Mouse (Mus musculus) right cerebral cortex, postnatal 4 days (tissue): ENCODE results near the gene Plcb4.

Experiments used
- DNase-seq: peaks from one replicate; pipeline ENCODE4 v3.0.0-alpha.2; 2022

Plcb4 gene

DNA sequence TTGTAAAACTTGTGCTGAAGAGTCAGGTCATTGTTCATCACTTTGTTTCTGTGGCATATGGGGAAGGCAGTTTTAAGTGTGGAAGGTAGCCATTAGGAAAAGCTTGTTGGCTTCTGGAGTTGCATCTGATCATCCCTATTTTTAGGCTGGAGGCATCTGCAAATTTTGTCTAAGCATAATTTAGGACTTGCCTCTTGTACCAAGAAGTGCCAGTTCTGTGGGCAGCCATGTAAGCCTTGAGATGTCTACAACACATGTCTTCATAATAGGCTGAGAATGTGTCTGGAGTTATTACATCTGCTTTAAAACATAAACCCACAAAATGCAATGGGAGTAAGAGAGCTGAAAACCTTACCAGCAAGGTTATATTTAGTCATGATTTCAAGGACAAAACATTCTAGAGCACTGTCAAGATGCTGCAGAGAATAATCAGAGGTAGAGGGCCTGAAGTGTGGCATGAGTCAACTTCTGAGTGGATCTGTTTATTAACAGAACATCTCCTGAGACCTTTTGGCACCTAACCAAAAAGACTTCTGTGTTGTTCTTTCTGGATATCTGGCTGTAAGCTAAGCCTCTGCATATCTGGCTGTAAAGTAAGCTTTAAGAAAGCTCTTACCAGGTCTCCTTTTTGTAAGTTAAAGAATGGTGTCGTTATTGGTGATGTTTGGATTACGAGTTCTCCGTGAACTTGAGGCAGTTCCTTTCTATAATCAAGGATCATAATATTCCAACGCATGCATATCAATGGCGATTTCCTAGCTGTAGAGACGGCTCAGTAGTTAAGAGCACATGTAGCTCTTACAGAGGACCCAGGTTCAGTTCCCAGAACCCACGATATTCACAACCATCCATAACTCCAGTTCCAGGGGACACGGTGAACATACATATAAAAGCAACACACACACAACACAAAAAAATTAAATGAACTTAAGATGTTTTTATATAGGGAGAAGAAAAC lies 203.0 kb downstream of the Plcb4 start:
- no peak for DNase-seq

DNA sequence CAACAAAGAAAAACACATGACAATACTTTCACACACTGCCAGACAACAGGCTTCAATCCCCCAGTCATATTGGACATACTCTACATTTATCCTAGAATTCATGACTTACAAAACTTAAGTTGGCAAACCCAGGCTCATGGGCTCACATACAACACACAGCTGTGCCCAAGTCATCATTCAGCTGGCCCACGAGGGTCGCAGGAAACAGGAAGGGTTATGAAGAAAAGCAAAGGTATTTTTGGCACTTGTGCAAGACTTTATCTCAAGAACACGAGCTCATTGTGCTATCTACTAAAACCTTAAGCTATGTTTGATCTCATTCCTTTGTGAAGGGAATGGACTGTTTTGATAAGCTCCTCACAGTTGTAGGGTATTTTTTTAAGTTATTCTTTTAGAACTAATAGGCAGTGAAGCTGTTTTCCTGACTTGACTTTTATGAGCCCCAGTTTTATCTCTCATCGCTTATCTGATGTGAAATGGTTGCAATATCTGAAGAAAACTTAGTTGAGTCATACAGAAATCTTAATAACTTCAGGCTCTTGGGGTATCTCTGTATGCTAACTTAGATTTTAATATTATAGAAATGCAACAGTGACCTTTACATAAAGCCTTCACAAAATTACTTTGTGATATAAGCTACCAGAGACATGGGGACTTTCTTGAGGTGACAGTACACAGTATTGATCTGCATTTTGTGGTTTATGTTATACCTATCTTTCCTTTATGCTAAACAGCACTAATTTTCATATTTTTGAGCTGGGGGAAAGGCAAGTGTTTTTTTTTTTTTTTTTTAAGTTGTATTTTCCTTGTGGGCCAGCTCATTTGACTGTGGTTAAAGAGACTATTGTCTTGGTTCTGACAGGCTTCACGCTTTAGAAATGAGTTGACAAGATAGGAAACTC lies 203.9 kb downstream of the Plcb4 start:
- DNase-seq: no peak

DNA sequence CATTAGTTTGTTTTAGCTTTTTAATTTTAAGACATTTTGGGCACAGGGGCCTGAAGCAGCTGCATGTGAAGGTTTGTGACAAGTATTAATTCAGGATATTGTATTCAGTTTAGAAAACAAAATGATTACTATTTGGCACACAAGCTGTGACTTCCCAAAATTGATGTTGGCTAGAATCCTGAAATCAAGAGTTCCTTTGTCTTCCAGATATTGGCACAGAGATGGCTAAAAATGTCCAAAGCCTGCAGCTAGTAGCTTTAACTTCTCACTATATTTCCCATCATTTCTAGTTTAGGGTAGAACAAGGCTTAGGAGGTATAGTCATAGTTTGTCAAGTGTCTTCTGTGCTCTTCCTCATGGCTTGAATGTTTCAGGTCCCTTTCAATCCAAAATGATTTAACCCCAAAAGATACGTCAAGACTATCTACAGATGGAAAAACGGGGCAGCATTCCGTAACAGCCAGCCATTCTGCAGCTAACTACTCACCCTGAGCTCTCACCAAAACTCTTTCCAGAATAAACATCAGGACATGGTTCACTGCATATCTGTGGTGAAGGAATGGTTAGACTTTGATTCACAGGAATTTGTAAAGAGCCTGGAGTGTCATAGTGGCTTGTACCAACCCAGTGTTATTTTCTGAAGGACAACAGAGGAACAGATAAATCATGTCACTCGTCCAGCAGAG lies 204.7 kb downstream of the Plcb4 start:
- no peak for DNase-seq

DNA sequence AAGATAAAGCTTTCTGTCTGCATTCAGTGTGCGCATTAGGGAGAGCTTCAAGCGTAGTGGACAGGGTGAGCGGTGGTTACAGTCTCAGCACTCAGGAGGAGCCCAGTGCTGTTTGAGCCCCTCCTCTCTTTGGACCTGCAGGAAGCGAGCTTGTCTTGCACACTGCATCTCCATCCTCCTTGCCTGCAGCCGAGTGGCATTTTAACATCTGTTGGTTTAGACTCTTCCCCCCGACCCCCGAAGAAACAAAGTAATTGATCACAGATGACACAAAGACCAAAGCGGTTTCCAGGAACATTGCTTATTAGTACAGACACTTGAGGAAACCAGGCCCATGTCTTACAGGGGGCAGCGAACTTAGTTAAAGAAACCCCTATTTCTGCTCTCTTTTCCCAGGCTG lies 207.6 kb downstream of the Plcb4 start:
- no peak for DNase-seq

DNA sequence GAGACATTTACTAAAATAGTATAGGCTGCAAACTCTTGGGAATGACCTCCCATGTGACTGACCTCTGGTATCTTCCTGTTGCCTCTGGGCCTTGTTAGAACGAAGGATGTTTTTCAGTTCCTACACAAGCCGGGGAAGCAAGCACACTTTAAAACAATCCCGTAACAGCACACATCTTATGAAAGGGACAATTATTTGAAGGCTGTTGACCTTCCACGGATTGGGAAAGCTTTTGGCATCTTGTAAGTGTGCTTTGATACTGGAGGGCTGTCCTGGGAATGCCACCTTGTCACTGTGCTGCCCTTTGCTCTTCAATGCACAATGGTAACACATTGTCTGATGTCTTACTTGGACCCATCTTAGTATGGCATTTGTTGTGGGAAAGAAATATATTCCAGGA lies 208.0 kb downstream of the Plcb4 start:
- DNase-seq: no peak

DNA sequence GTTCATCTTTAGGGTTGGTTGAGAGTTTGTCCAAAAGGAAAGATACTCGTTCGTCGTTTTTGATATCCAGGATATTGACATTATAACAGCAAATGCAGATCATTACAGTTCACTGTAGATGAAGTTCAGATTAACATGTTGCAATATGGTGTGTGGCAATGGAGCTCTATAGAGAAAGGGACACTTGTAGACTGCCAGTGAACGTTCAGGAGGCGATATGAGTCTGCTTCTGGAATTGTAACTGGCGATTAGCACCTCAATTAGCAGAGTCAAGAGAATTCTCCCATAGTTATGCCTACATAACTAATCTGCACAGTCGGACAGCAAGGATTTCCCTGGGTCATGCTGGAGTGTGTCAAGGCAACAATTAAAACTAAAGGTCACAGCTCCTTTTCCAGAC lies 210.8 kb downstream of the Plcb4 start:
- no peak for DNase-seq

DNA sequence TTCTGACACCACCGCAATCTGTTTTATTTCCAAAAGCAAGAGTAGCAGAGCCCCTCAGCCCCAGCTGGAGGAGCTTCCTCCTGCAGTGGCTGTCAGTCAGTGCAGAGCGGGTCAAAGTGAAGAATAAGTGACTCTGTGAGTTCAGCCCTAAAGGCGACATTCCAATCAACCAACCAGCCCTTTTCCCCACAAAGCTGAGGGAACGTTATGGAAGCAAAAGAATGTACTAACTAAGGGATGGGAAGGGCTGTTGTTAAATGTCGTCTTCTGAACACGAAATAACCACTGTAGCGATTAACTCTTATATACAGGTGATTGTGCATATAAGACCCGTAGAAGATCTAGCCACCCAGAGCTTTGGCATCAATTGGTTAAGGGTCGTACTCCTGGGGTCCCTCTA lies 214.3 kb downstream of the Plcb4 start:
- DNase-seq: no peak

DNA sequence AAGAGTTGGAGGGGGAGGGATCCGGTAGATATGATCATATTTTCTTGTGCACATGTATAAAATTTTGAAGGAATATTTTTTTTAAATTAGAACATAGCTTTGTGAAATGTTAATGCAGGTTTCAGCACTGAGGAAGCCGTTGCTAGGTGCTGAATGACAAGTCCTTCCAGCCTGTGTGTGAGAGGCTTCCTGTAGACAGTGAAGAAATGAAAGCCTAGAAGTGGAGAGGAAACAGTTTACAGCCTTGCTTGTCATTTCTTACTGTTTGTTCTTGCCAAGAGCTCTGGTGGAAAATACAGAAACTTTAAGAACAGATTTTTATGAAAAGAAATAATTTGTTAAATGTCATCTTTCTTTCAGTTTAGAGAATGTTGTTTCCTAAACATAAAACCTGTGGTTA lies 214.9 kb downstream of the Plcb4 start:
- DNase-seq: no peak

DNA sequence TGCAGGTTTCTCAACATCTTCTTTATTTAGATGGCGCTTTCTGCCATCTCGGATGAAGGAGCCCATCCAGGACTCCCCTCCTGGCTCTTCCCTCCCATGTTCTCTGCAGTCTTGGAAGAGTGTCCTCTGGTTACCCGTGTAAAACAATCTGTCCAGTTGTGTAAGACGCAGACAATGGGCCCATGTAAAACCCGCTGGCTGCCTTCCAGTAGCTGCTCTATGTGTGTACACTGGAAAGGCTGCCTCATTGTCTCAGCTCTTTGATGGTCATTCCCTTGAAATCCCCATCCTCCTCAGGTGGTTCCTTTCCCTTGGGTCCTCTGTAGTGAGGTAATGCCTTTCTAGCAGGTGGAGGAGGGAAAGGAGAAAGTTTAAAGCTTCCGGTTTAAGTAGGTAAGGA lies 216.7 kb downstream of the Plcb4 start:
- no peak for DNase-seq

DNA sequence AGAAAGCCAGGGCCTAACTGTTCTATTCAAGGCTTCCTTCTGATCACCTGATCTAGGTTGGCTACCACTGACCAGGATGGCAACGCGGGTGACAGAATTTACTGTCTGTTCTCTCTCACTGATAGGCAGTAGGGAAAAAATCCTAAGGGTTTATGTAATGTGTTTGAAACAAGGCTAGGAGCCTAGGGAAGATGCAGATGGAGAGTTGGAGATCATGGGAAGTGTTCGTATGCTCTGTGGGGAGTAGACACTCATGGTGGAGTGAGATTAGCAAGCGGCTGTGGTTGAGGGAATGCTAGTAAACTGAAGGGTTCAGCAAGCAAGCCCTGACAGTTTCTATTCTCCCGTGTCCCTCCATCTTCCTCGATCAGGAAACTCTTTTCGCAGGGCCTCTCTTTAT lies 220.5 kb downstream of the Plcb4 start:
- no peak for DNase-seq

DNA sequence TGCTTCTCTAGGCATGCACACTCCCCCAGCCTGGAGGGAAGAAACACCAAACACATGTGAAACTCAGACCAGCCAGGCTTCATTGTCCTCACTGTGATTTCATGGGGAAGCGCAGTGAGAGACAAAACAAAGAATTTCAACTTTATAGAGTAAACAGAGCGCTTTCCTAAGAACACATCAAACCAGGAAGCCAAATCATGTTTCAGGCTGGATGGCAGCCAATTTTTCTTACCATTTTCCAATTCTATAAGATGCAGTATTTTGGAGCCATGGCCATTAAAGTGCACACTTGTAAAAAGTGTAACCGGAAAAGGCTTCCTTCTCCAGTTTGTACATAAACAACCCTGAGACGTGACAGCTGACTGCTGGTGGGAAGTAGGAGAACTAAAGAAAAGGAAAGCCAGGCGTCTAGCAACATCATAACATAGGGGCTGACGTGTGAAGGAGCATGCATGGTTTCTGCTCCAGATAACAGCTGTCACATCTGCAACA lies 221.5 kb downstream of the Plcb4 start:
- DNase-seq: no peak

DNA sequence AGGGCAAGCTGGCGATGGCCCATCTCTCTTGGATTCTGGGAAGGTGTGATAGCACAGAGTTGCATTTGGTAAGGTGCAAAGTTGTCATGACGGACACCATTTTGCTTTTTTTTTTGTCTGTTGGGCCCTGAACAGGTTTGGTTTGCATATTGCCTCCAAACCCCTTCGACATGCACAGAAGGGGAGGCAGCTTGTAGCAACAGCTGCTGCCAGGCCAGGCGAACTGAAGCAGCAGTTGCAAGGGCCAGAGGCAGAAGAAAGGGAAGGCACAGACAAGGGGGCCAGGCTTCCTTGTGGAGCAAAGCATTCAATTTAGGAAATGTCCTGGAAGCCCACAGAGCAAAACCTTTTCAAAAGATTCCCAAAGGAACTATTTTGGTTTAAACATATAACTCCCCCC lies 224.5 kb downstream of the Plcb4 start:
- DNase-seq: no peak

DNA sequence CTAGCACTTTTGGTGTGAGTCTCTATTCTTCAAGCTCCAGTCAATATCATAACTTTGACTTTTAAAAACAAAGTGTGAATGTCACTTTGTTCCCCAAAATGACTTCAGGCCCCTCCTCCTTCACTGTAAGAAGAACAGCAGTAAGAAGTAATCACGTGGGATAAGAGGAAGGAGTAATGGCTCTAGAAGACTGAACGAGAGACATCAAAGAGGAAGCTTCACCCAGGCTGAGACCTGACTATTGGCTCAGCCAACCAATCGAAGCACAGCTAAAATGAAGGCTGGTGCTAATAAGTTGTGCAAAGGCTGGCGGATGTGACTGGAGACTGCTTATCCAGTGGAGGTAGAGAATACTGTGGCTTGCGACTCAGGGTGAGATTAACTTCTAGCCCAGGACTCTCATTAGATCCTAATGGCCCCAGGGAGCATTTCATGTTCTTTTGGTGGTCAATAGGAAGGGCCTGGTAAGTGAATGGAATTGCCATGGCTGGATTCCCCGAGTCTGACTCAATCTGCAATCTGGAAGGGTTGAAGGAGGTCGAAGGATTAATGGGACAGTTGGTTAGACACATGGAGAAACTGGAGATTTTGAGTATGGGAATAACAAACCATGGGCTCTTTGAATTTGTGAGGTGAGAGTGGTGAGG lies 225.8 kb downstream of the Plcb4 start:
- DNase-seq: no peak

DNA sequence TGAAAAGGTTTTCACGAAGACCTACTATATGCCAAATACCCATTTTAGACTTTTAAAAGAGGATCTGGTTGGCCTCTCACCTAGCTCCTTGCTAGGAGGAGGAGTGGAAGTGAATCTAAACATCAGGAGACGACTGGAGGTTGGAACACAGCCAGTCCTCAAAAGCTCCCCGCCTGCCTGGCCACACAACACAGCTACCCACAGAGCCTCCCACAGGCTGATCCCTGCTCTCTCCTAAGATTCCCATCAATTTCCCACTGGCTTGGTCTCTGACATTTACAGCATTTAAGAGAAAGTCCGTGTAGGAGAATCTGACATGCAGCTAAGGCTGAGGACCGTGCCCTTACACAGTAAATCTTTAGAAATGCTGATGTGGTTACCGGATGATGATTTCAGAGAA lies 226.8 kb downstream of the Plcb4 start:
- DNase-seq: no peak

DNA sequence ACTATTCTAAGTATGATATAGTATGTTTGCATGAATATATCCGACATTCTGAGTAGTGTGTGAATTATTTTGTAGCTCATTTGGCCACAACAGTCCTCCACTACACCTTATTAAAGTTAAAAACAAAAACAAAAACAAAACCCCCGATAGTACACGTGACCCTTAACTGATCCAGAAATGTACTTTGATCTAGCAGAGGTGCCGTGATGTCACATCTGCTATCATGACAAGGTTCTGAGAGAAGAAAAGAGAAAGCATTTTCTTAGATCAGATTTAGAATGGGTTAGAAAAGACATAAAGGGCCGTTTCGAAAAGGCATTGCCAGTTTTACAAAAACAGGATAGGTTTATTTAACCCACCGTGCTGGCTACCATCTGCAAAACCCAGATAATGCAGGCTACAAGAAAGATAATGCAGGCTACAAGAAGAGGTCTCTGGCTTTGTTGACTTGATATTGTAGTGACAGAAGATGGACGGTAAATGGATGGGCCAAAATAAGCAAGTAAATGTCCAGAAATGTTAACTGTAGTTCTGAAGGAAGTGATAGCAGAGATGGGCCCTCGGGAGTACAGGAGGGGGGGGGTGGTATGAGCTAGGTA lies 227.4 kb downstream of the Plcb4 start:
- DNase-seq: no peak

DNA sequence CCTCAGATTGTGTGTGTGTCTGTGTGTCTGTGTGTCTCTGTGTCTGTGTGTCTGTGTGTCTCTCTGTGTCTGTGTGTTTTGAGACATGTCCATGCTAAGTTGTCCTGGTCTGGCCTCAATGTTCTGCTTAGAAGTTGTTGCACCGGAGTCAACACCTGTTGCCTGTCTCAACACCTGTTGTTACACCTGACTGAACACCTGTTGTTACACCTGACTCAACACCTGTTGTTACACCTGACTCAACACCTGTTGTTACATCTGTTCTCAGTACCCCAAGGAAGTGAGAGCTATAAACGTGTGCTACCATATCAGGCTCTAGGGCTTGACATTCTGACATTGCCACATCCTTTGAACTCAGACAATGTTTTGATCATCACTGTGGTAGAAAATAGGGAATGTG lies 229.0 kb downstream of the Plcb4 start:
- no peak for DNase-seq

DNA sequence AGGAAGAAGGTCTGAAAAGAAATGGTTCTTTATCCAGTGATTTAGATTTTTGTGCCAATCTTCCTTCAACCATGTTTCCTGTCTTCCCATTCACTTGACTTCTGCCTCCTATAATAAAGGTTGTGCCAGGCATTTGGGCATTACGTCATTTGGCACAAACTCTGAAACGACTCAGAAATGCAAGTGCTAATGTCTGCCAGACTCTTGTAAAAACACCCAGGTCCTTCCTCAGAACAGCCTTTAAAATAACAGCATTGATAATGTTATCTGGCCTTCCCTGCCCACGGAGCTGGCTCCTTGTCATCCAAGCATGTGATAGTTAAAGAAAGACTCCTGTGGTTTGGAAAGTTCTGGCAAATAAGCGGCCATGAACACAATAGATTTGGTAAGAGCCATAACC lies 229.4 kb downstream of the Plcb4 start:
- no peak for DNase-seq

DNA sequence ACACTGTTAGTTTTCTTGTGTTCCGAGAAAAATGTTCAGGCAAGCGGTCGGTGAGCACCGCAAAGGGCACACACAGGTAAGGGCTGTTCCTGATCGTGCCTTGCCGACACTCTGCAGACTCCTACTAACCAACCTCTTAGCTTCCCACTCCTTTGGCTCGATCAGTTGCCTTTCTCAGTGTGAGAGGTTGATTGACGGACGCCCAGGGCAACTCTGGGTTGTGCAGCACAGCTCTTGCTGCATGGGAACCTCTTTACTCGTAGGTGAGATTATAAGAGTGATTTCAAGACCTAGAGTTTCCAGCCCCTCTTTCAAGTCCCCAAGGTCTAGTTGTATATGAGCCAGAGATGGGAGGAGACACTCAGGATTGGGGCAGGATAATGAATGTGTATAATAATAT lies 230.0 kb downstream of the Plcb4 start:
- DNase-seq: no peak

DNA sequence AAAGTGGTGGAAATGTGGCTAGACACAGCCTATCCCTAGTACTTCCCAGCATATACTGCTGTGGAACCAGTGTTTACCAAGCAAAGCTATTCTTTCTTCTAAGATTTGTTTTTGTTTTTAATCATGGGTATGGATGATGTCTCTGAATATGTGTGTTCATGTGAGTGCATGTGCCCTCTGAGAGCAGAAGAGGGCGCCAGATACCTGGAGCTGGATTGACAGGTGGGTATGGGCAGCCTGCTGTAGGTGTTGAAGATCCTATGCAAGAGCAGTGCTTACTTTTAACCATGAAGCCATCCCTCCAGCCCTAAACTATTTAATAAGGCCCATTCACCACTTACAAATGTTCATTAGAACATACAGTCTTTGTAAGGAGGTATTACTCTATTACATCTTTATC lies 231.3 kb downstream of the Plcb4 start:
- no peak for DNase-seq

DNA sequence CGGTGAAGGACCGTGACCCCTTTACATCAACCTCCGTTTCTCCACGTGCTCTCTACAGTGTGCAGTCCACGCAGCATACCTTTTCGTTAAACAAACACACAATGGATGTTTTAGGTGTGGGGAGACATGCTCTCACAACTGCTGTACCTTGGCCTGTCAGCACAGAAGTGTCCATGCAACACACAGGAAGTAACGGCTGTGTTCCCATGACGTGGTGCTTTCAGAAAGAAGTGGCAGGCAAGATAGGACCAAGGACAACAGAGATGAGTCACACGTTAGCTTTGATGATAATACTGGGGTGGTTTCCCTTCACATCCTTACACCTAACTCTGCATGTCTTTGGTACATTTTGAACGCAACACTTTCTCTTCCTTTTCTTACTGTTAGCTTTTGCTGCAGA lies 232.3 kb downstream of the Plcb4 start:
- DNase-seq: no peak

DNA sequence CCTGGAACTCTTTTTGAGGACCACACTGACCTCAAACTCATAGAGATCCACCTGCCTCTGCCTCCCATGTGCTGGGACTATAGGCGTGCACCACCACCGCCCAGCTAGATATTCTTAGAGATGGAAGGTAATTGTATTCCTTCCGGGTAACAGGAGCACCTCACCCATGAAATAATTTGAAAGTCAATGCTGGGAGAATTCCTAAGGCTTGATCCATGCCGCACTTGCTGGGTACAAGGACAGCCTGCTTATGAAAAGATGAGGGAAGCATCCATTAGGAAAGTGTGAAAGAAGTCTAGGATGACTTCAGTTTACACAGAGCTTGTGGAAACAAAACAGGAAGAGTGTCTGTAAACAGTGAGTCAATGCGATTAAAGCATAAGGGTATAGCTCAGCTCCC lies 232.9 kb downstream of the Plcb4 start:
- DNase-seq: no peak

DNA sequence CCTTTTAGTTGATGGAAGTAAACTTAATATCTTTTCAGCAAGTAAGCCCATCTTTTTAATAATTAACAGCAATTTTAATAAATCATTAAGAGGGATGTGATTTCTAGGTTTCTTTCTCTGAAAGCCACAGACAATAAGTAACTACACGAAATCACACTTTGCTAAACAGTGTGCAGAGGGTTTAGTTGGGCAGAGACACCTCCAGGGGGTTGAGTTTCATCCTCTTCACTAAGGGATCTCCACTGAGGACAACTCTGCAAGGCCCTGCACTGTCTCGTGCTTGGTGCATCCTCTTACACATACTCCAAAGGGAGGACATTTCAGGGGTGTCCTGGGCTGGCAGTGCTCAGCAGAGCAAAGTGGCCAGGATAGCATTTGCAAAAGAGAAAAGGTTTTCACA lies 235.8 kb downstream of the Plcb4 start:
- DNase-seq: no peak
